Mouse (Mus musculus) gastrocnemius, adult 8-10 months (tissue): ENCODE results near the gene Grik5. TPM values are rescaled to one million over a fixed set of nuclear protein-coding genes. Genes with fewer than 3 reads are reported as not detected.

ENCODE experiments used
- DNase-seq, 2 experiments: peaks; one replicate each; pipeline ENCODE4 v3.0.0; 2022; ENCODE audit warnings: low spot score in 2 of 2
- total RNA-seq, 4 experiments: library from RNA; stranded (reverse); gene quantifications; 2 replicates each; pipeline ENCODE4 v1.2.4; 2022

The Grik5 gene
- total RNA-seq, 4 experiments from 2014 or later: 1.3 to 3.2 (median 2.2) TPM

GRCm38 (mm10) chr7:24987941-24988340 is 84.2 kb downstream of the Grik5 start:
- no peak for DNase-seq

DNA sequence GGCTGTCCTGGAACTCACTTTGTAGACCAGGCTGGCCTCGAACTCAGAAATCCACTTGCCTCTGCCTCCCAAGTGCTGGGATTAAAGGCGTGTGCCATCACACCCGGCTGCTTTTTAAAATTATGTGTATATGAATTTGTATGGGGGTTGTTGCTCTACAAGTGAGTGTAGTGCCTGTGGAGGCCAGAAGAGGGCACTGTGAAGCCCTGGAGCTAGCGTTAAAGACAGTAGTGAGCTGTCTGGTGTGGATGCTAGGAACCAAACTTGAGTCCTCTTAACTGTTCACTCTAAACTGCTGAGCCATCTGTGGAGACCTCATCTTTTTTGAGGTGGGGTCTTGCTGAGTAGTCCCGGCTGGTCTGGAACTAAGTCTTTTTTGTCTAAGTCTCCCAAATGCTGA is 86.3 kb downstream of the Grik5 start:
- no peak for DNase-seq

DNA sequence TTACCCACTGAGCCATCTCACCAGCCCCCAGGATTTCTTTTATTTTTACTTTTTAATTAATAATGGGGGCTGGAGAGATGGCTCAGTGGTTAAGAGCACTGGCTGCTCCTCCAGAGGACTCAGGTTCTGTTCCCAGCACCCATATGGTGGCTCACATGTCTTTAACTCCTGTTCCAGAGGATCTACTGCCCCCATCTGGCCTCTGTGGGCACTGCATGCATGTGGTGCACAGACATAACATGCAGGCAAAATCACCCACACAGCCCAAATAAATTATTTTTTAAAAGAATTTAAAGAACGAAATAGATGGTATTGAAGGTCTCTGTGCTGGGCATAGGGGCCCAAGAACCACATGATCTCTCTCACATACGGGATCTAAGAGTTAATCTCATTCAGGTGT is 87.8 kb downstream of the Grik5 start:
- no peak for DNase-seq

DNA sequence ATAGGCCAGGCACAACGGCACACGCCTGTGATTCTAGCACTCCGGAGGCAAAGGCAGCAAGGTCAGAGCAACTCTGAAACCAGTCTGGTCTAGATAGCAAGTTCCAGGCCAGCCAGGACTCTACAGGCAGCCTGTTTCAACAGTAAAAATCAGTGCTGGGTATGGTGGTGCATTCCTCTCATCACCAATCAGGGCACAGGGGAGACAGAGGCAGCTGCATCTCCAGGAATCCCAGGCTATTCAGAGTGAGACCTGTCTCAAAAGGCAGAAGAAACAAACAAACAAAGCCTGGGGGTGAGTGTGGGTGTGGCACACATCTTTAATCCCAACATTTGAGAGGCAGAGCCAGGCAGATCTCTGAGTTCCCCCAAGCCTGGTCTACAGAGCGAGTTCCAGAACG is 88.8 kb downstream of the Grik5 start:
- DNase-seq: no peak

GRCm38 (mm10) chr7:24980439-24980838 is 91.7 kb downstream of the Grik5 start:
- no peak for DNase-seq

GRCm38 (mm10) chr7:24978781-24979180 is 93.4 kb downstream of the Grik5 start:
- no peak for DNase-seq

GRCm38 (mm10) chr7:24974893-24975595 is 97.1 kb downstream of the Grik5 start:
- DNase-seq: no peak

DNA sequence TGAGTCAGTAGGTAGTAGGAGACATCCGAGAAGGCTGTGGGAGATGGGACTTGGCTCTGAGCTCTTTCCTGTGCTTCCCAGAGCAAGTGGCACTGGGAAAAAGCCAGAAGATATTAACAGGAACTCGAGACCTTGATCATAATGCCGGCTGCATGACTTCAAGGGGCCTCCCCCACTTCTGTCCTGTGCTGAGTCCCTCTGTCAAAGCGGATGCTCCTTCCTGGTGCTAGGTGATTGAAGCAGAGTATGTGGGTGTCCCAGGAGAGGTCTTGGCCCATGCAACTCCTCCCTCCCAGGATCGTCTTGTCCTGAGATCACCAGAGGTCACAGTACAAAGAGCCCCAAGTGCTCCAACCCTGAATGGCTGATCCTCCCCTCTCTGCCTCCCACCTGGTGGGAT is 98.2 kb downstream of the Grik5 start:
- no peak for DNase-seq

DNA sequence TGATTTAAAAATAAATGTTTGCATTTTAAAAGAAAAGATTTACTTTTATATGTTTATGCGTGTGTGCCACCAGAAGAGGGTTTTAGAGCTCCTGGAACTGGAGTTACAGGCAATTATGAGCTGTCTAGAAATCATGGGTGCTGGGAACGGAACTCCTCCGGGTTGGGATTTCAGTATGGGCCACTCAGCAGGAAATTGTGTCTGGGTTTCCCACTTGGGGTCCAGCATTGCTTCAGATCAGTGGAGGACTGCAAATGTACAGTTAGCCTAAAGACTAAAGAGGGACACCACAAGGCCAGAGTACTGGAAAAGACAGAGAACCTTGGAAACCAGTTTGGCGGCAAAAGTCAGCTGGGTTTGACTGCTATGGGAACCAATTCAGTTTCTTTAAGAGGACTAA is 98.9 kb downstream of the Grik5 start:
- DNase-seq: no peak

- peak; percentile 87 to 90 for DNase-seq
These were observed 99.9 kb downstream of the Grik5 start, which contains the start of gene Rabac1 for GRCm38 (mm10) chr7:24971972-24972893. Gene Rabac1 (minus strand): TSS chr7:24972754.

DNA sequence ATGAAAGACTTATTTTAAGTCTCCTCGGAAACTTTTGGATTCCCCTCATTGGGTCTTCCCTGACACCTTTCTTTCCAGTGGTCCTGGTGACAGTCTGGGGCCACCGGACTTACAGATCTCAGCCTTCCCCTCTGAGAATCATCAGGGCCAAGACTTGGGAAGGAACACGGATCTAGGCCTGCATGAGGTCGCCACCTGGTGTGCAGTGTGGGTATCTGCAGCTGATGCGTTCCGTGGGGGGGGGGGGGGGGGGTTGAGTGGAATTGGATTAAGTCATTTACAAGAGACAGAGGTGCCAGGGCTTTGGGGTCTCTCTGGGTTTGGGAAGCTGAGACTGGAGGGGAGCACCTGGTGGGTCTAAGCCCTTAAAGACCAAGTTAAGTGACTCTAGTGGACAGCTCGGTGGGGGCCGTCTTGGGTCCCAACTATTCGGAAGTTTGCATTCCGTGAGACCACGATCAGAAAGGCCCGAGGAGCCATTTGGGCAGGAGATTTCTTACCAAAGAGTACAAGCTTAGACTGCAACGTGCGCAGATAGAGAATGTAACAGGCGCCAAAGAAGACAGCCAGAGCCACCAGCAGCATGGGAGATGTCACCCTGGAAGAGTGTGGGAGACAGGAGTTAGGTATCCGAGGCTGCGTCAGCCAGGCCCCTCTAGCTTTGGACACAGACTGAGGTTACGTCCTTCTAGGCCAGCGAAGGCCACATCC is 100.7 kb downstream of the Grik5 start:
- DNase-seq: peak in 1 of 2 experiments; percentile 16

- no peak for DNase-seq
These were observed 101.8 kb downstream of the Grik5 start for GRCm38 (mm10) chr7:24970341-24970740.

GRCm38 (mm10) chr7:24969805-24970204 is 102.3 kb downstream of the Grik5 start:
- DNase-seq: no peak

DNA sequence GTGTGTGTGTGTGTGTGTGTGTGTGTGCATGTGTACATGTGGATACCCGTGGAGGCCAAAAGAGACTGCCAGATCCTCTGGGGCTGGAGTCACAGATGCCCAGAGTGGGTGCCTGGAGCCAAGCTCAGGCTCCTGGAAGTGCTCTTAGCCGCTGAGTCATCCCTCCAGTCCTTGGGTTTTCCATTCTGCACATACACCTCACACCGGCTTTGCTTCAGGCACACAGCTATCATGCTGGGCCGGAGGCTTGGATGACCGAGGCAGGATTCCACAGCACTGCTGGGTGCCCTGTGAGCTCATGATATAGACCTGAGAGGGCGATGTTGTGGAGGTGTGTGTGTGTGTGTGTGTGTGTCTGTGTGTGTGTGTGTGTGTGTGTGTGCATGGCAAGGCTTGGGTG is 103.7 kb downstream of the Grik5 start:
- DNase-seq: no peak

GRCm38 (mm10) chr7:24967966-24968365 is 104.2 kb downstream of the Grik5 start:
- DNase-seq: no peak

DNA sequence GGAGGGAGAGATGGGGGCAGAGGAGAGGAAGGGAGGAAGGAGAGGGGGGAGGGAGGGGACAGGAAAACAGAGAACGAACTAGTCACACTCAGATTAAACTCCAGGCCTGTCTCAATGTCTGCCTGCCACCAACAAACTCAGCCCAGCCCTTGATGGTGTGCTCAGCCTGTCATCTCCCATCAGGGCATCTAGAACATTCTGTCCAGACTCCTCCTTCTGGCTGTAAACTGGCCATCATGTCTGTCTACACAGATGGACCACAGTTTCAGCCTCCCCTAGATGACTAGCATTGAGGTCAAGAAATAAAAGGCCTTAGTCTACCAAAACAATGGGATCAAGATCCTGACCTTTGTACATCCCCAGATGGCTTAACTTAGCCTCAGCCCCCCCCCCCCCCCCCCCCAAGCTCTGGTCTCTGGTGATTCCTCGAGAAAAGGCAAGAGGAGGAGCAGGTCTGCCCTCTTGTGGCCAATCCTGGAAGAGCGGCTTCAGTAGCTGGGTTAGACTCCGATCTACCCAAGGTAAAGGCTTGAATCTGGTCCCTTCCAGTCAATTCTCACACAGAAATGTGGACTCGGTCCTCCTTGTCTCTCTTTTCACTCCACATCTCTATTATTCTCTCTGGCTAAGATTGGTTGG is 107.1 kb downstream of the Grik5 start:
- DNase-seq: peak; percentile 68 to 69

DNA sequence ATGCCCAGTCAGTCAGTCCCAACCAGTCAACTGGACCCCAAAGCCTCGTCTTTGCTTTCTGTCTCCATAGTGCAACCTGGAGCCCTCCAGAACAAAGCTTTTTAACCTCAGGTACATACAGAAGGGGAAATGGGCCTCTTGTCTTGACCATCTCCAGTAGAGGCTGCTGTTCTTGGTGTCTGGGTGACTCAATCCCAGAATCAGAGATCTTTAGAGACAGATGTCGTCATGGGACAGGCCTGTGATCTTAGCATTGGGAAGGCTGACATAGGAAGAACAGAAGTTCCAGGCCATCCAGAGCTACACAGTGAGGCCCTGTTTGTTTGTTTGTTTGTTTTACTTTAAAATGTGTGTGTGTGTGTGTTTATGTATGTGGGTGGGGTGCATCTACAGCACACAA is 107.9 kb downstream of the Grik5 start:
- no peak for DNase-seq
